Mouse (Mus musculus) adipocyte (in vitro differentiated cells): Measurements from ENCODE around the gene Trim38.

Source experiments
- DNase-seq: peaks from one replicate; pipeline ENCODE4 v3.0.0-alpha.2; 2016; ENCODE audit warnings: low spot score

Gene Trim38

DNA sequence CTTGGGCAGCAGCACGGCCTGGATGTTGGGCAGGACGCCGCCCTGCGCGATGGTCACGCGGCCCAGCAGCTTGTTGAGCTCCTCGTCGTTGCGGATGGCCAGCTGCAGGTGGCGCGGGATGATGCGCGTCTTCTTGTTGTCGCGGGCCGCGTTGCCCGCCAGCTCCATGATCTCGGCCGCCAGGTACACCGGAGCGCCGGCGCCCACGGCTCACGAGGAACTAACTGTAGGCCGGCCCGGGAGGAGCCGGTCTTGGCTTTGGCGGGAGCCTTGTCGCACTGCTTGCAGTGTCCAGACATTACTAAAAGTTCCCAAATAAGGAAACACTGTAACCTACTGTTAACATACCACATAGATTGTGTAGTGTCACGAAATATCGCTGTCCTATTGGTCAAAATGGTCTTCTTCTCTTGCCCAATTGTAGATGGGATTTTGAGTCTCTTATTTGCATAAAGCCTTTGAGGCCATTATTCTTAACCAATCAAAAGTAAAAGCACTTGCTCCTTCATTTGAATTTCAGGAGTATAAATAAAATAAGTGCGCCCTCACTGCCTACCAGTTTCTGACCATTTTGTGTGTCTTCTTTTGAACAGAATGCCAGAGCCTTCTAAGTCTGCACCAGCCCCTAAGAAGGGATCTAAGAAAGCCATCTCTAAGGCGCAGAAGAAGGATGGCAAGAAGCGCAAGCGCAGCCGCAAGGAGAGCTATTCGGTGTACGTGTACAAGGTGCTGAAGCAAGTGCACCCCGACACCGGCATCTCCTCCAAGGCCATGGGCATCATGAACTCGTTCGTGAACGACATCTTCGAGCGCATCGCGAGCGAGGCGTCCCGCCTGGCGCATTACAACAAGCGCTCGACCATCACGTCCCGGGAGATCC is 23.3 kb upstream of the Trim38 start, which contains the start of gene Hist1h2bb:
Hist1h2bb (plus strand) TSS at position 534 of the 880 bp plus-strand sequence.
- DNase-seq: peak; percentile 90

- DNase-seq: no peak
Observed at GRCm38 (mm10) chr13:23747081-23747891, 22.4 kb upstream of the Trim38 start.

DNA sequence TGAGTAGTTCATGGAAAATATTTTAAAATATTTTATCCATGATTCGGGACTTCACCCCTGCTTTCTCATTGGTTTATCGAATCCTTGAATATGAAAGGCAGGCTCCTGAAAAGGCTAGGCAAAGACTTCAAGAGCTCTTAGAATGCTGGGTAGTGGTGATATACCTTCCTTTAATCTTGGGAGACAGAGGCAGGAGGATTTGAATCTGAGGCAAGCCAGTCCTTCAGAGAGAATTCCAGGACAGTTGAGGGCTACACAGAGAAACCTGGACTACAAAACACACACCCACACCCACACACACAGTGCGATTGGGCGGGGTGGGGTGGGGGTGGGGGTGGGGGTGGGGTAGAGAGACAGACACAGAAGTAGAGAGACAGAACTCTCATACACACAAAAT is 21.8 kb upstream of the Trim38 start:
- DNase-seq: no peak

- no peak for DNase-seq
Observed at GRCm38 (mm10) chr13:23749563-23750121, 20.1 kb upstream of the Trim38 start.

DNA sequence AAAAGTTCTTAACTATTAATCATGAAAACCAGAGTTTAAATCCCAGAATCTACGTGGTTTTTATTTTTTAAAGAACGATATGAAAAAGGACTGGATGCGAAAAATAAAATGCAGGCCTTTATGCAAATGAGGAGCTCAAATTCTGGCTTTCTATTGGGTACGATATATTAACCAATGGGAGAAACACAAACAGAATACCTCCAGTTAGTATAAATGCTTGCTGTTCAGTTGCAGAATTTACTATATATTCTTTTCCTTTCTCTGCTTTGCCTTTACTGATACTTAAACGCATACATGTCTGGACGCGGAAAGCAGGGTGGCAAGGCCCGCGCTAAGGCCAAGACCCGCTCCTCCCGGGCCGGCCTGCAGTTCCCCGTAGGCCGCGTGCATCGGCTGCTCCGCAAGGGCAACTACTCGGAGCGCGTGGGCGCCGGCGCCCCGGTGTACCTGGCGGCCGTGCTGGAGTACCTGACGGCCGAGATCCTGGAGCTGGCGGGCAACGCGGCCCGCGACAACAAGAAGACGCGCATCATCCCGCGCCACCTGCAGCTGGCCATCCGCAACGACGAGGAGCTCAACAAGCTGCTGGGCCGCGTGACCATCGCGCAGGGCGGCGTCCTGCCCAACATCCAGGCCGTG is 18.8 kb upstream of the Trim38 start, which contains the start of gene Hist1h2ab:
Hist1h2ab (plus strand) TSS at position 288 of the 639 bp plus-strand sequence.
- DNase-seq: peak; percentile 69

- no peak for DNase-seq
Observed at GRCm38 (mm10) chr13:23751478-23751956, 18.2 kb upstream of the Trim38 start.

GRCm38 (mm10) chr13:23752067-23752741 is 17.5 kb upstream of the Trim38 start, which contains the start of gene Hist1h3b:
TSS of gene Hist1h3b (plus strand) at chr13:23752267.
- DNase-seq: peak; percentile 93

GRCm38 (mm10) chr13:23752742-23753172 is 17.0 kb upstream of the Trim38 start:
- DNase-seq: no peak

DNA sequence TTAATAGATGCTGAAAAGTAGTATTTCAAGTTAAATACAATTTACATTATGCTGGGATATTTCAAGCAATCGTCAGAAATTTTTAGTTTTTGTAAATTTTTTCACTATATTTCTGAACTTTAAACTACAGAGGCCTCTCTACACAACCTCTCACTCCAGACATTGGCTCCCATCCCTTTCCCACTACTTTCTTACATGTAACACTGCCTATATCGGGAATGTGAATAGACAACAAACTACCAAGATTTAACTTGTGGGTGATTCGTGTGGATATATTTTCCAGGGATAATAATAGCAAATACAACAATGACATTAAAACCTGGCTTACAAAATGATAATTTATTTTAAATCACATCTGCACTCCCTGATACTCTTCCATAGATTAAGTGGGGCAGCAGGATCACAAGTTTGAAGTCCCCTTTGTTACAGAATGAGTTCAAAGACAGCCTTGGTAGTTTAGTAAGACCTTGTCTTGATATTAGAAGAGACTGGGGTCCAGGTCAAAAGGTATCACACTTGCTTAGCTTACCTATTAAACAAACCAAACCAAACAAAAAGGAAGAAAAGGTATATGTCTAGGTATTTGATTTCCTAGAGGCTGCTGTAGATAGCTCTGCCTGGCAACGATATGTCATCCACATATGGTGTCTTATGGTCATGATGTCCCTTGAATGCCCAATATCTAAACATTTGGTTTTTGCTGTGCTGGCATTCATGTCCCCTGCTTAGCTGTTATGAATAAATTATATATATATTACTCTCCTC is 16.2 kb upstream of the Trim38 start:
- no peak for DNase-seq

- no peak for DNase-seq
Observed at GRCm38 (mm10) chr13:23755000-23755399, 14.7 kb upstream of the Trim38 start.

DNA sequence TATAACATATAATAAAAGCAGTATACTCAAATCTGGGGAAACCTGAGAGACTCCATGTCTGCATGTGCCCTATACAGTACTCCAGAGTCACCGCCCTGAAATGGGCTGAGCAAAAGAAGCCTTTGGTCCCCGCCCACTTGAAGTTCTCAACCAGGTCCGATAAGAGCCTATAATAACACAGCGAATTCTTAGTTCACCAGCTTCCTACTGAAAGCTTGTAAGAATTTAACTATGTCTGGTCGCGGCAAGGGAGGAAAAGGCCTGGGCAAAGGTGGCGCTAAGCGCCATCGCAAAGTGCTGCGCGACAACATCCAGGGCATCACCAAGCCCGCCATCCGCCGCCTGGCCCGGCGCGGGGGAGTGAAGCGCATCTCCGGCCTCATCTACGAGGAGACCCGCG is 12.9 kb upstream of the Trim38 start, which contains the start of gene Hist1h4b:
Hist1h4b (plus strand) TSS at position 224 of the 400 bp plus-strand sequence.
- peak; percentile 93 for DNase-seq

DNA sequence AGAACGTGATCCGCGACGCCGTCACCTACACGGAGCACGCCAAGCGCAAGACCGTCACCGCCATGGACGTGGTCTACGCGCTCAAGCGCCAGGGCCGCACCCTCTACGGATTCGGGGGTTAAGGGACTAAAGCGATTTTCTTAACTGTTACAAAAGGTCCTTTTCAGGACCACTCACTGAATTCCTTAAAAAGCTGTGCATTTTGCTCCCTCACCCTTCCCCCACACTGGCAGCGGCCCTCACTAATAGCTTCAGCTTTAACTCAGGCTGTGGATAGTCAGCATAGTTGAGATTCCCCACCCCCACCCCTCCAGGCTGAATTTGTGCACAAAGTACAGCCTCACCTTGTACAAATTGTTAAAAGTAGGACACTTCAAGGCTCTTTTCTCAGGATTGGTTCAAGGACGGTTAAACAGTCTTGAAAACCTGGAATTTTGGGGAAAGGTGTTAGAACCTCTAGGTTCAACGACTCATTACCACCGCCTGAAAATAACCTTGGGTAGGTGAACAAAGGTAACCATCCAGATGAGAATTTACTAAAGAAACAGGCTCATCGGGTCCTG is 12.4 kb upstream of the Trim38 start:
- no peak for DNase-seq

DNA sequence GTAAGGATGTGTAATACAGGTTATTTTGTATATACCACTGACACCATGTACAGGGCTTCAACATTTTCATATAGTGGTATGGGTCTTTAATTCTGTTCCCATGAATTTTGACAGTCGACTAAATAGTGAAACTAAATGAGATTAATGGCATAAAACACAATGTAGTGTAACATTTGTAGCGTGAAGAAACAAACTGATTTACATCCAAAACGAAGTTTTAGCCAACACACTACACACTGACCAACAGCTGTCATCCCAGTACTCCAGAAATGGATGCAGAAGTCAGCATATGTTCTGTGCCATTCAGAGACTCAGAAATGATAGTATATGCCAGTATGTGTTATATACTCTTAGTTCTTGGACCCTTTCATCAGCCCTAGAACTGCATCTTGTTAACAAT is 11.8 kb upstream of the Trim38 start:
- no peak for DNase-seq

DNA sequence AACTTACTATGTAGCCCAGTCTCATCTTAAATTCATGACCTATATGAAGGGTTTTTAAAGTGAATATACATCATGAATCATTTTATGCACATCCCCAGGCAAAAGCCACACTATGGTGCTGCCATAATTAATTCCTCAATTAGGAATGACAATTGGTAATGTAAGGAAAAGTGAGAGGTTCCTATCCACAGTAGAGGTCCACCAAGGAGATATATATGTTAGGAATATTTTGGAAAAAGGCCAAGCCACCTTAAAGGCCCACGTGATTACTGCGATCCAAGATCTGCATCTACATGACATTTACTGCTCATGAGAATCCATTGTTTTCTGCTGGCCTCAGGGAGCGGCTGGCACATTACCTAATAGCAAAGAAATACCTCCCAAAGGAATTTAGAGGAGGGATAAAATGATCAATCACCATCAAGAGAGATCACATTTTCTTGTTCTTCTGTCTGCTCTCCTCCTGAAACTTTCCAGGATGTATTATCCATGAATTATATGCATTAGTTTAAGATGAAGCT is 10.4 kb upstream of the Trim38 start:
- no peak for DNase-seq

DNA sequence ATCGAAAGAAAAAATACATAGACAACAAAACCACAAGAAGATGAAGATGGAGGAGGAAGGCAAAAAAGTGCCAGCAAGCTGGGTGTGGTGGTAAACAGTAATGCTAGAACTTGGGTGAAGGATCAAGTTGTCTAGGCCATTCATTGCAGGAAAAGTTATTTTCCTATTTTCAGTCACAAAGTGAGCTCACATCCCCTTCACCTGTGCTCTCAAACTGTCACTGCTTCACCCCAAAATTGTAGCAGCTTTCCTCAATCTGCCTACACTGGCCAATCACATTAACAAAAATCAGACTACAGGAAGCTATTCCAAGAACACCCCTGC is 9.8 kb upstream of the Trim38 start:
- DNase-seq: no peak

DNA sequence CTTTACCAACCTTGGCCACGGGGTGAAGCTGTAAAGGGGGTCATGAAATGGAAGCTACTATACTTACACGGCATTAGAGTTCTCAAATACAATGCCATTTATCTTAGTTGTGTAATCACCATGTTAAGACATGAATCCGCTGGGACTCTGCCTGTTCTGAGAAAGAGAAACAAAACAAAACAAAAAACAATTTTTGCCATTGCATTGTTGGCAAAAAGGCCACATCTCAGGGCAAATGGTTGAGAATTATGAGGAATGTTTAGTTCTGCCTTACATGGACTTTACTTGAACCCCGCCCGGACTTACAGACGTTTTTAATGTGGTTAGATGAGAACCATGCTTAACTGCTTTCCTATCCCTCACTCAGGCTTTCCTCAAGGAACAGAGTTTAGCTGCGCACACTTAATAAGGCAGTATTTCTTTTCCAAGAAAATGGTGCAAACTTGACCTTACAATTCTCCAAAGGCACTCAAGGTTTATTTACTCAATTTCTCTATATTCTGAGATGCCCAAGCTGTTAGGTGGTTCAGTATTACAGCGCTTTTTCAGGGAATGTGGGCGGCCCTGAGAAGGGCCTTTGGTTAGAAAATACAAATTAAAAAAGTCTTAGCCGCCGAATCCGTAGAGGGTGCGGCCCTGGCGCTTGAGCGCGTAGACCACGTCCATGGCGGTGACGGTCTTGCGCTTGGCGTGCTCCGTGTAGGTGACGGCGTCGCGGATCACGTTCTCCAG is 9.3 kb upstream of the Trim38 start:
- peak; percentile 48 for DNase-seq

- peak; percentile 93 for DNase-seq
Observed at GRCm38 (mm10) chr13:23760972-23761864, 8.5 kb upstream of the Trim38 start, which contains the start of gene Hist1h4a. TSS of gene Hist1h4a (minus strand) at chr13:23761230.
